Mouse (Mus musculus) hindbrain, embryonic 15.5 days (tissue): Measurements from ENCODE around the gene Gm20388. TPM values are rescaled to one million over a fixed set of nuclear protein-coding genes. Genes with fewer than 3 reads are reported as not detected.
A peak's percentile ranks its signal among the peaks of the same experiment; 100 is the strongest.

Source experiments
- ATAC-seq: fragments of 200-750 bp; cut with Nextera tagmentation; 2 replicates; pipeline ENCODE4 v1.8.0; 2017; ENCODE audit warnings: low read depth, moderate number of reproducible peaks, moderate TSS enrichment; ENCODE audit not compliant: low FRiP score
- H3K27ac ChIP-seq: fragments of 300-500 bp; sonication (generic); replicated peaks from 2 replicates; pipeline ENCODE4 v1.5.1; 2015; ENCODE audit warnings: mild to moderate bottlenecking, inconsistent platforms
- H3K27me3 ChIP-seq: fragments of 300-500 bp; sonication (generic); 2 replicates; pipeline ENCODE4 v1.6.1; 2015; ENCODE audit warnings: control low read depth, inconsistent platforms
- H3K36me3 ChIP-seq: fragments of 300-500 bp; sonication (generic); 2 replicates; pipeline ENCODE4 v1.6.1; 2015; ENCODE audit warnings: control low read depth, inconsistent platforms
- H3K4me1 ChIP-seq: fragments of 300-500 bp; sonication (generic); replicated peaks from 2 replicates; pipeline ENCODE4 v1.6.1; 2015; ENCODE audit warnings: control low read depth, inconsistent platforms
- H3K4me2 ChIP-seq: fragments of 300-500 bp; sonication (generic); 2 replicates; pipeline ENCODE4 v1.6.1; 2015; ENCODE audit warnings: moderate library complexity, mild to moderate bottlenecking, inconsistent platforms
- H3K4me3 ChIP-seq: fragments of 300-500 bp; sonication (generic); 2 replicates; pipeline ENCODE4 v1.5.1; 2015; ENCODE audit warnings: mild to moderate bottlenecking, inconsistent platforms
- H3K9ac ChIP-seq: fragments of 300-500 bp; sonication (generic); 2 replicates; pipeline ENCODE4 v1.6.1; 2015; ENCODE audit warnings: inconsistent platforms
- H3K9me3 ChIP-seq: fragments of 300-500 bp; sonication (generic); 2 replicates; pipeline ENCODE4 v1.6.1; 2016; ENCODE audit warnings: control low read depth, inconsistent platforms
- WGBS: fragments of 180-500 bp; shearing (Covaris S2); methylation state at CpG from one replicate; pipeline ENCODE4 v1.1.7; 2015; 5-methylcytosine and 5-hydroxymethylcytosine counted together
- polyA plus RNA-seq: library from polyadenylated mRNA; unstranded; fragments of >200 nt; fragmentation: Nextera tagmentation; extraction: Ambion mirVana; gene quantifications from 2 replicates; pipeline ENCODE4 v1.2.1, GENCODE M21; 2015

The Gm20388 gene
- polyA plus RNA-seq, 1 experiment from 2014 or later, result 5.4 TPM

GRCm38 (mm10) chr8:121763700-121764013 is 1853.0 kb downstream of the Gm20388 start:
- no peak overlapping the region for H3K9ac ChIP-seq
- H3K36me3 ChIP-seq, result no peaks in the 10 kb centered on the region
- WGBS, result 52% methylated on average over 9 of the region's 9 CpGs
- H3K4me1 ChIP-seq, result peaks cover 8% of the 10 kb centered on the region; the same call in 1 of the 2 replicates
- H3K4me3 ChIP-seq, result no peak overlapping the region
- H3K27me3 ChIP-seq, result no peaks in the 10 kb centered on the region
- no peak for ATAC-seq
- H3K27ac ChIP-seq, result no peak overlapping the region
- no peak overlapping the region for H3K4me2 ChIP-seq
- no peaks in the 10 kb centered on the region for H3K9me3 ChIP-seq

- Histone ChIP-seq H3K9me3 (no peaks in the 10 kb centered on the region), H3K36me3 (no peaks in the 10 kb centered on the region), H3K4me2 (no peak overlapping the region), H3K27me3 (no peaks in the 10 kb centered on the region), H3K4me1 (peaks cover 13% of the 10 kb centered on the region), H3K4me3 (no peak overlapping the region), H3K9ac (no peak overlapping the region), H3K27ac (no peak overlapping the region)
- 72% methylated on average over 7 of the region's 7 CpGs for WGBS
- no peak for ATAC-seq
These were observed 1855.0 kb downstream of the Gm20388 start for GRCm38 (mm10) chr8:121765594-121766138.

GRCm38 (mm10) chr8:121769095-121769494 is 1858.5 kb downstream of the Gm20388 start:
- Histone ChIP-seq H3K4me1 (peaks cover 16% of the 10 kb centered on the region), H3K9ac (no peak overlapping the region), H3K27me3 (no peaks in the 10 kb centered on the region), H3K4me2 (no peak overlapping the region), H3K36me3 (no peaks in the 10 kb centered on the region), H3K9me3 (no peaks in the 10 kb centered on the region), H3K4me3 (no peak overlapping the region), H3K27ac (no peak overlapping the region)
- 58% methylated on average over 3 of the region's 3 CpGs for WGBS
- no peak for ATAC-seq

GRCm38 (mm10) chr8:121769621-121770020 is 1859.0 kb downstream of the Gm20388 start:
- H3K36me3 ChIP-seq, result no peaks in the 10 kb centered on the region
- no peak for ATAC-seq

GRCm38 (mm10) chr8:121770845-121771752 is 1860.5 kb downstream of the Gm20388 start:
- peak; percentile 74 for ATAC-seq
- WGBS, result 20% methylated on average over 19 of the region's 19 CpGs
- Histone ChIP-seq H3K27me3 (no peaks in the 10 kb centered on the region), H3K4me1 (peaks cover 16% of the 10 kb centered on the region), H3K4me3 (no peak overlapping the region), H3K9ac (no peak overlapping the region), H3K36me3 (no peaks in the 10 kb centered on the region), H3K4me2 (0 out of 2 replicates have a peak overlapping the region, but pooled peaks have one; percentile 9), H3K9me3 (no peaks in the 10 kb centered on the region), H3K27ac (no peak overlapping the region)

More at GRCm38 (mm10) chr8:121769621-121770020, 1859.0 kb downstream of the Gm20388 start:
- Histone ChIP-seq H3K9me3 (no peaks in the 10 kb centered on the region), H3K9ac (no peak overlapping the region), H3K4me2 (no peak overlapping the region), H3K27ac (no peak overlapping the region), H3K27me3 (no peaks in the 10 kb centered on the region), H3K4me1 (peaks cover 16% of the 10 kb centered on the region), H3K4me3 (no peak overlapping the region)
- WGBS, result 98% methylated on average over 2 of the region's 2 CpGs

GRCm38 (mm10) chr8:121773876-121774275 is 1863.2 kb downstream of the Gm20388 start:
- 92% methylated on average over 12 of the region's 12 CpGs for WGBS

GRCm38 (mm10) chr8:121782493-121782892 is 1871.9 kb downstream of the Gm20388 start:
- no peaks in the 10 kb centered on the region for H3K4me1 ChIP-seq
- H3K27ac ChIP-seq, result no peak overlapping the region
- no peak for ATAC-seq
- no peak overlapping the region for H3K4me3 ChIP-seq
- H3K9ac ChIP-seq, result no peak overlapping the region
- H3K36me3 ChIP-seq, result no peaks in the 10 kb centered on the region
- H3K27me3 ChIP-seq, result no peaks in the 10 kb centered on the region
- no peaks in the 10 kb centered on the region for H3K9me3 ChIP-seq
- H3K4me2 ChIP-seq, result no peak overlapping the region
- WGBS, result 61% methylated on average over 5 of the region's 5 CpGs

More at GRCm38 (mm10) chr8:121773876-121774275, 1863.2 kb downstream of the Gm20388 start:
- Histone ChIP-seq H3K4me3 (no peak overlapping the region), H3K9me3 (no peaks in the 10 kb centered on the region), H3K27ac (no peak overlapping the region), H3K4me1 (peaks cover 16% of the 10 kb centered on the region), H3K9ac (no peak overlapping the region), H3K4me2 (no peak overlapping the region), H3K36me3 (no peaks in the 10 kb centered on the region), H3K27me3 (no peaks in the 10 kb centered on the region)
- ATAC-seq, result no peak

GRCm38 (mm10) chr8:121786542-121786941 is 1875.9 kb downstream of the Gm20388 start:
- WGBS, result 58% methylated on average over 10 of the region's 10 CpGs

GRCm38 (mm10) chr8:121788786-121789185 is 1878.1 kb downstream of the Gm20388 start:
- no peak overlapping the region for H3K27ac ChIP-seq
- H3K36me3 ChIP-seq, result no peaks in the 10 kb centered on the region
- no peaks in the 10 kb centered on the region for H3K4me1 ChIP-seq
- ATAC-seq, result no peak
- H3K27me3 ChIP-seq, result no peaks in the 10 kb centered on the region
- no peak overlapping the region for H3K4me3 ChIP-seq
- no peaks in the 10 kb centered on the region for H3K9me3 ChIP-seq
- 76% methylated on average over 8 of the region's 8 CpGs for WGBS
- H3K9ac ChIP-seq, result no peak overlapping the region
- no peak overlapping the region for H3K4me2 ChIP-seq

More at GRCm38 (mm10) chr8:121786542-121786941, 1875.9 kb downstream of the Gm20388 start:
- Histone ChIP-seq H3K9ac (no peak overlapping the region), H3K36me3 (no peaks in the 10 kb centered on the region), H3K4me1 (no peaks in the 10 kb centered on the region), H3K27me3 (no peaks in the 10 kb centered on the region), H3K27ac (no peak overlapping the region), H3K4me3 (no peak overlapping the region), H3K4me2 (no peak overlapping the region), H3K9me3 (no peaks in the 10 kb centered on the region)
- ATAC-seq, result no peak

- ATAC-seq, result no peak
- H3K4me3 ChIP-seq, result no peak overlapping the region
- no peak overlapping the region for H3K4me2 ChIP-seq
- H3K27me3 ChIP-seq, result no peaks in the 10 kb centered on the region
- no peaks in the 10 kb centered on the region for H3K9me3 ChIP-seq
- no peak overlapping the region for H3K27ac ChIP-seq
- 83% methylated on average over 7 of the region's 7 CpGs for WGBS
- H3K36me3 ChIP-seq, result 0 out of 2 replicates have a peak, but pooled peaks cover 5% of the 10 kb centered on the region
- H3K4me1 ChIP-seq, result no peaks in the 10 kb centered on the region
- no peak overlapping the region for H3K9ac ChIP-seq
These were observed 1881.5 kb downstream of the Gm20388 start for GRCm38 (mm10) chr8:121792159-121792558.

GRCm38 (mm10) chr8:121792627-121793026 is 1882.0 kb downstream of the Gm20388 start:
- Histone ChIP-seq H3K27ac (no peak overlapping the region), H3K4me2 (no peak overlapping the region), H3K4me3 (no peak overlapping the region), H3K4me1 (no peaks in the 10 kb centered on the region), H3K9me3 (no peaks in the 10 kb centered on the region), H3K36me3 (0 out of 2 replicates have a peak, but pooled peaks cover 5% of the 10 kb centered on the region), H3K9ac (no peak overlapping the region), H3K27me3 (no peaks in the 10 kb centered on the region)
- ATAC-seq, result no peak
- WGBS, result 86% methylated on average over 4 of the region's 4 CpGs

GRCm38 (mm10) chr8:121794151-121794550 is 1883.5 kb downstream of the Gm20388 start:
- H3K36me3 ChIP-seq, result peaks cover 14% of the 10 kb centered on the region; the same call in 1 of the 2 replicates
- ATAC-seq, result no peak
- 64% methylated on average over 3 of the region's 3 CpGs for WGBS
- H3K27ac ChIP-seq, result no peak overlapping the region
- no peak overlapping the region for H3K4me3 ChIP-seq
- no peak overlapping the region for H3K9ac ChIP-seq
- H3K4me1 ChIP-seq, result no peaks in the 10 kb centered on the region
- no peak overlapping the region for H3K4me2 ChIP-seq
- no peaks in the 10 kb centered on the region for H3K9me3 ChIP-seq
- no peaks in the 10 kb centered on the region for H3K27me3 ChIP-seq
